Mouse (Mus musculus) intestine, embryonic 16.5 days (tissue): ENCODE data around the gene Clta. TPM values are rescaled to one million over a fixed set of nuclear protein-coding genes. Genes with fewer than 3 reads are reported as not detected.
A peak's percentile ranks its signal among the peaks of the same experiment; 100 is the strongest.

ENCODE experiments used
- ATAC-seq: fragments of 200-750 bp; cut with Nextera tagmentation; 2 replicates; pipeline ENCODE4 v1.8.0; 2017; ENCODE audit warnings: moderate TSS enrichment, moderate library complexity
- H3K27ac ChIP-seq: fragments of 300-500 bp; sonication (generic); 2 replicates; pipeline ENCODE4 v1.5.1; 2014; ENCODE audit warnings: mild to moderate bottlenecking, low read length
- H3K27me3 ChIP-seq: fragments of 300-500 bp; sonication (generic); replicated peaks from 2 replicates; pipeline ENCODE4 v1.6.1; 2014; ENCODE audit warnings: low read length, control low read depth, mixed read lengths; ENCODE audit not compliant: control insufficient read depth, insufficient read depth
- H3K36me3 ChIP-seq: fragments of 300-500 bp; sonication (generic); 2 replicates; pipeline ENCODE4 v1.6.1; 2014; ENCODE audit warnings: low read length, control low read depth; ENCODE audit not compliant: control insufficient read depth, insufficient read depth
- H3K4me1 ChIP-seq: fragments of 300-500 bp; sonication (generic); 2 replicates; pipeline ENCODE4 v1.6.1; 2014; ENCODE audit warnings: low read length, control low read depth, mixed read lengths; ENCODE audit not compliant: control insufficient read depth, insufficient read depth
- H3K4me2 ChIP-seq: fragments of 300-500 bp; sonication (generic); 2 replicates; pipeline ENCODE4 v1.6.1; 2014; ENCODE audit warnings: low read depth, low read length, control low read depth
- H3K4me3 ChIP-seq: fragments of 300-500 bp; sonication (generic); 2 replicates; pipeline ENCODE4 v1.5.1; 2014; ENCODE audit warnings: mild to moderate bottlenecking, low read length
- H3K9ac ChIP-seq: fragments of 300-500 bp; sonication (generic); 2 replicates; pipeline ENCODE4 v1.6.1; 2014; ENCODE audit warnings: low read depth, low read length
- H3K9me3 ChIP-seq: fragments of 300-500 bp; sonication (generic); 2 replicates; pipeline ENCODE4 v1.6.1; 2016; ENCODE audit warnings: low read length, control low read depth; ENCODE audit not compliant: control insufficient read depth
- WGBS: fragments of 180-500 bp; shearing (Covaris S2); extraction: QIAGEN DNeasy Blood & Tissue Kit; methylation state at CpG from one replicate; pipeline ENCODE4 v1.1.7; 2014; 5-methylcytosine and 5-hydroxymethylcytosine counted together
- polyA plus RNA-seq: library from polyadenylated mRNA; unstranded; fragments of >200 nt; fragmentation: Nextera tagmentation; extraction: Ambion mirVana; gene quantifications from 2 replicates; pipeline ENCODE4 v1.2.1, GENCODE M21; 2015

The Clta gene
- polyA plus RNA-seq, 1 experiment from 2014 or later = 241 TPM

GRCm38 (mm10) chr4:44013391-44014070 lies 9.3 kb downstream of the Clta start:
- peaks cover 24% of the 10 kb centered on the region for H3K4me1 ChIP-seq
- no peaks in the 10 kb centered on the region for H3K9me3 ChIP-seq
- 22% methylated on average over 11 of the region's 11 CpGs for WGBS
- H3K27me3 ChIP-seq = no peaks in the 10 kb centered on the region
- peak overlapping the region; percentile 88 for H3K4me2 ChIP-seq
- peak overlapping the region; percentile 84 for H3K27ac ChIP-seq
- H3K4me3 ChIP-seq = peak overlapping the region; percentile 88
- ATAC-seq = no peak
- peak overlapping the region; percentile 94 for H3K9ac ChIP-seq
- H3K36me3 ChIP-seq = no peaks in the 10 kb centered on the region

GRCm38 (mm10) chr4:44016071-44016470 lies 11.8 kb downstream of the Clta start:
- H3K4me2 ChIP-seq = no peak overlapping the region
- no peaks in the 10 kb centered on the region for H3K9me3 ChIP-seq
- ATAC-seq = no peak
- no peaks in the 10 kb centered on the region for H3K27me3 ChIP-seq
- 88% methylated on average over 4 of the region's 4 CpGs for WGBS
- no peak overlapping the region for H3K27ac ChIP-seq
- no peak overlapping the region for H3K9ac ChIP-seq
- no peak overlapping the region for H3K4me3 ChIP-seq
- peaks cover 24% of the 10 kb centered on the region for H3K4me1 ChIP-seq
- peaks cover 7% of the 10 kb centered on the region; the same call in 1 of the 2 replicates for H3K36me3 ChIP-seq

- Histone ChIP-seq H3K4me2 (0 out of 2 replicates have a peak overlapping the region, but pooled peaks have one; percentile 11), H3K9me3 (no peaks in the 10 kb centered on the region), H3K27ac (0 out of 2 replicates have a peak overlapping the region, but pooled peaks have one; percentile 4), H3K9ac (no peak overlapping the region), H3K4me1 (peaks cover 24% of the 10 kb centered on the region), H3K27me3 (no peaks in the 10 kb centered on the region), H3K4me3 (no peak overlapping the region), H3K36me3 (peaks cover 11% of the 10 kb centered on the region; the same call in 1 of the 2 replicates)
- 71% methylated on average over 12 of the region's 12 CpGs for WGBS
- peak; percentile 36; the same call in 1 of the 2 replicates for ATAC-seq
Measured at GRCm38 (mm10) chr4:44016791-44017190, 12.5 kb downstream of the Clta start.

DNA sequence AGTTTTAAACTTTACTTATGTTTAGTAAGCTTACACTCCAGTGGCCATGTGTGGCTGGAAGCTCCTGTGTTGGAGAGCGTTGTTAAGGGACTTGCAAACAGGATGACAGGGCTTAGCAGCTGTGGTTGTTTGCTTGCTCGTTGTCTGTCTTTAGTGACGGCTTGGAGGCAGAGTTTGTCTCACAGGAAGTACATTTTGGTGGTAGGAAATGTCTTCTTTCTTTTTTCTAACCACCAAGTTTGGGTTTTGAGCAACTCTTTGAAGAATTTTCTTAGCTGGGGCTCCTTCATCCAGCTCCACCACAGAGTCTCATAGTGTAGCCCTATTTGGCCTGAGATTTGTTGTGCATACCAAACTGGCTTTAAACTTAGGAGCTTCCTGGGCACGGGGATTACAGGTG lies 18.1 kb downstream of the Clta start:
- WGBS = 81% methylated on average over 4 of the region's 4 CpGs
- Histone ChIP-seq H3K27me3 (no peaks in the 10 kb centered on the region), H3K36me3 (peaks cover 26% of the 10 kb centered on the region; the same call in 1 of the 2 replicates), H3K9me3 (no peaks in the 10 kb centered on the region), H3K4me1 (no peaks in the 10 kb centered on the region), H3K27ac (no peak overlapping the region), H3K4me3 (no peak overlapping the region), H3K4me2 (no peak overlapping the region), H3K9ac (no peak overlapping the region)
- ATAC-seq = no peak

DNA sequence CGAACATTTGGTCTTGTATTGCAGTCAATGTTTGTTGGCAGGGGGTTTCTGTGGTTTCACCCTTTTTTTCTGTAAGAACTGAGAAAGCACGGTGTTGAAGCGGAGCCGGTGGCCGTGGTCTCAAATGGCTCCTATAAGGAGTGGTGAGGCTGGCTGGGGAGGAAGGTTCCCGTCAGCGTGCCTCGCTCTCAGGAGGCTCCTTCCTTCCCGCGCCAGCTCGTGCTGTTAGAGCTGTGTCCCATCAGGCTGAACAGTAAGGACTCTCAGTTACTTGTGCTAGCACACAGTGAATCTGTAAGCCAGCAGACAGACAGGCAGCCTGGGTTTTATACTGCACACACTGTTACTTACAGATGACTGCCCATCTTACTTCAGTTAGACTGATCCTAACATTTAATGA lies 18.5 kb downstream of the Clta start:
- WGBS = 95% methylated on average over 11 of the region's 11 CpGs
- Histone ChIP-seq H3K9ac (no peak overlapping the region), H3K4me1 (no peaks in the 10 kb centered on the region)

DNA sequence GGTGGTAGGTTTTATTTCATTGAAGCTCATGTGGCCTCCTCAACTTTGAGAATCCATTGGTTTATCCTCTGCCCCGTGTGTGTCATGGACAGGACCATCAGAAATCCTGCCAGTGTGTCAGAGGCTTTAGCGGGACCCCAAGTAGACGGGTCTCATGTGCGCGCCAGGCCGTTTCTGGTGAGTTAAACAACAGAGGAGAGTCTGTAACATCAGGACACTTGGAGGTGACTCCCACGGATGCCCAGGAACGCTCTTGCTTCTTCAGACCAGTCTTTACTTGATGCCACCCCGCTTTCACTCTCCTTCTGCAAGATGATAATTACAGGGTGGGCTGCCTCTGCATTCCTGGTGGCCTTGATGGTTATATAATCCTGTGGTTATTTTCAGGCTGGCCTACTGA lies 19.4 kb downstream of the Clta start:
- Histone ChIP-seq H3K4me1 (no peaks in the 10 kb centered on the region), H3K36me3 (peaks cover 26% of the 10 kb centered on the region; the same call in 1 of the 2 replicates), H3K4me2 (no peak overlapping the region), H3K27ac (no peak overlapping the region), H3K9me3 (no peaks in the 10 kb centered on the region), H3K9ac (no peak overlapping the region), H3K4me3 (no peak overlapping the region), H3K27me3 (no peaks in the 10 kb centered on the region)
- no peak for ATAC-seq
- WGBS = 95% methylated on average over 9 of the region's 9 CpGs

More for the DNA sequence above, 18.5 kb downstream of the Clta start:
- peaks cover 26% of the 10 kb centered on the region; the same call in 1 of the 2 replicates for H3K36me3 ChIP-seq
- no peak overlapping the region for H3K27ac ChIP-seq
- no peaks in the 10 kb centered on the region for H3K9me3 ChIP-seq
- no peak for ATAC-seq
- no peak overlapping the region for H3K4me2 ChIP-seq
- H3K4me3 ChIP-seq = no peak overlapping the region
- H3K27me3 ChIP-seq = no peaks in the 10 kb centered on the region

DNA sequence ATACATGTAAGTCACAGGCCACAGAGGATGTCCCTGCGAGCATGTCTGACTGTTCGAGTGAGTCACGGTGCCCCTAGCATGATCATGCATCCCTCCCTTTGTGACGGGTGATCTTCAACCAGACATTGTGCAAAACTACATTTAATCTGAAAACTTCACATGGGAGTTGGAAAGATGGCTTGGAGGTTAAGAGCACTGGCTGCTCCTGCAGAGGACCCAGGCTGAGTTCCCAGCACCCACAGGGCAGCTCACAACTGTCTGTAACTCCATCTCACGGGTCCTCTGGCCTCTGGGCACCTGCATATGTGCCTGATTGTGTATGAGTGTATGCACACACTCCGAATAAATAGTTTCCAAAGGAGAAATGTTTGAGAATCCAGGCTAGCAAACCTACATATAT lies 20.0 kb downstream of the Clta start:
- Histone ChIP-seq H3K9ac (no peak overlapping the region), H3K4me1 (no peaks in the 10 kb centered on the region)
- WGBS = 93% methylated on average over 6 of the region's 6 CpGs

GRCm38 (mm10) chr4:44025570-44025969 lies 21.3 kb downstream of the Clta start:
- no peaks in the 10 kb centered on the region for H3K27me3 ChIP-seq
- no peak overlapping the region for H3K9ac ChIP-seq
- no peak overlapping the region for H3K27ac ChIP-seq
- H3K4me3 ChIP-seq = no peak overlapping the region
- no peak overlapping the region for H3K4me2 ChIP-seq
- no peak for ATAC-seq
- H3K9me3 ChIP-seq = no peaks in the 10 kb centered on the region
- peaks cover 23% of the 10 kb centered on the region; the same call in 1 of the 2 replicates for H3K36me3 ChIP-seq
- H3K4me1 ChIP-seq = no peaks in the 10 kb centered on the region
- 94% methylated on average over 6 of the region's 6 CpGs for WGBS

More for the DNA sequence above, 20.0 kb downstream of the Clta start:
- no peak overlapping the region for H3K27ac ChIP-seq
- H3K36me3 ChIP-seq = peaks cover 24% of the 10 kb centered on the region; the same call in 1 of the 2 replicates
- H3K9me3 ChIP-seq = no peaks in the 10 kb centered on the region
- no peak for ATAC-seq
- no peaks in the 10 kb centered on the region for H3K27me3 ChIP-seq
- H3K4me2 ChIP-seq = no peak overlapping the region
- no peak overlapping the region for H3K4me3 ChIP-seq

GRCm38 (mm10) chr4:44028303-44029135 lies 24.3 kb downstream of the Clta start:
- H3K4me3 ChIP-seq = no peak overlapping the region
- peaks cover 26% of the 10 kb centered on the region for H3K36me3 ChIP-seq
- no peaks in the 10 kb centered on the region for H3K27me3 ChIP-seq
- H3K9me3 ChIP-seq = no peaks in the 10 kb centered on the region
- ATAC-seq = peak; percentile 59
- H3K4me1 ChIP-seq = no peaks in the 10 kb centered on the region
- peak overlapping the region; percentile 30; the same call in 1 of the 2 replicates for H3K27ac ChIP-seq
- 32% methylated on average over 16 of the region's 16 CpGs for WGBS
- no peak overlapping the region for H3K4me2 ChIP-seq
- H3K9ac ChIP-seq = no peak overlapping the region
